Mouse (Mus musculus) cerebellum, adult 8-10 months (tissue): ENCODE data around the gene Prkcg.
A peak's percentile ranks its signal among the peaks of the same experiment; 100 is the strongest.
"Not testable (repeated sequence)": the region's sequence is repeated elsewhere in the genome, so short reads cannot be mapped to it uniquely, and the experiment has no call there.

Experiments
- DNase-seq: peaks from one replicate; pipeline ENCODE4 v3.0.0; 2022

The Prkcg gene

DNA sequence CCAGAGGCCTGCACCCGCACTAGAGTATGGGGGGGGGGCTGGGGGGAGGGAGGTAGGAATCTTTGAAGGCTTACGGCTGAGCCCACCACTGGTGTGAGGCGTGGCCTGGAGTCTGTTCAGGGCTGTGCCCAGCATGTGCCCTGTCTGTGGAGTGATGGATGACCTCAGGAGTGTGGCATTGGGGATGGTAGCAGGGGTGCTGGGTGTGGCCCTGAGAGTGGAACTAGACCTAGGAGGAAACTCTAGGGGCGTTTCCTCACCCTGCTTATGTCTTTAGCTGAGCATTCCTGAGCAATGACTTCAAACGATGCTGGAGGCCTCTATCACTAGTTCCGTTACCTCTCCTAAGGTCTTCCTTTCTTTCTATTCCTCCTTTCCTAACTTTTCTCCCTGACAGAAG is 2.2 kb downstream of the Prkcg start:
- DNase-seq, result no peak

DNA sequence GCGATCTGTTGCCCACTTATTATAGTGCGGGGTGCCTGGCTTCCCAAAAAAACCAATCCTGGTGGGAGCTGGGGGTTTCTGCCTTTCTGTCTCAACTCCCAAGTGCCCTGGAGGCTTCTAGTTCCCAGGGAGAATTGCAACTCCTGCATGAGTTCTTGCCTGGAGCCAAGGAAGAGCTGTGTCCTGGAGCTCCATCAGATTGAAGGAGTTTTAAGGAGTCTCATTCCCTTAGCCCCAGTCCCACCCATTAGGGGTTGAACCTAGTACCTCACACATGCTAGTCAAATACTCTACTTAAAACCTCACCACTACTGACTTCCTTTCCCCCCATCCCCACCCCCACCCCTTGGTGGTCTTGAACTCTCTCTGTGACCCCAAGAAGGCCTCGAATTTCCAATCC is 2.8 kb downstream of the Prkcg start:
- DNase-seq, result no peak

DNA sequence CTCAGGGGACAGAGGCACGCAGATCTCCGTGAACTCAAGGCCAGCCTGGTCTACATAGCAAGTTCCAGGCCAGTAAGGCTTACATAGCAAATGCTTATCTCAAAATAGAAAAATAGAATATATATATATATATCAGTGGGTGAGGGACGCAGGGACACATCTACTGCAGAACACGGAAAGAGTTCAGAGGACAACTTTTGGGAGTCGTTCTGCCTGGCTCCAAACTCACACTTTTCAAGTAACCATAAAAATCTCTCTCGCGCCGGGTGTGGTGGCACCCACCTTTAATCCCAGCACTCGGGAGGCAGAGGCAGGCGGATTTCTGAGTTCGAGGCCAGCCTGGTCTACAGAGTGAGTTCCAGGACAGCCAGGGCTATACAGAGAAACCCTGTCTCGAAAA is 3.3 kb downstream of the Prkcg start:
- DNase-seq, result not testable (repeated sequence)

DNA sequence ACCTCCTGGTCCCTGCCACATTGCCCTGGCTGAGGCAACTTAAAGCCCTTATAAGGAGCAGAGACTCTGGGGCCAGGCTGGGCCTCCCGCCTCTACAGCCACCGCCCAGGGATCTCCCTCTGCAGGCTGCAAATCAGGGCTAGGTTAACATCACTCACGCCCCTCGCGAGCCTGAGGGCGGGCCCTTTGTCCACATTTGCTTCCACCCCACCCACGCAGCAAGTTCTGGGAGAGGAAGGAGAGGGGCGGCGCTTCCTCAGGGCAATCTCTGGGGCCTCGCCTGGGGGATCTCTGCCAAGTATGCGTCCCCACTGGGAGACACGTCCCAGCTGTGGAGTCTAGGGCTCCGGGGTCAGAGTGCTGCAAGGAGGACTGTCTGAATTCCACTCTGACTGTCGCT is 3.8 kb downstream of the Prkcg start:
- no peak for DNase-seq

DNA sequence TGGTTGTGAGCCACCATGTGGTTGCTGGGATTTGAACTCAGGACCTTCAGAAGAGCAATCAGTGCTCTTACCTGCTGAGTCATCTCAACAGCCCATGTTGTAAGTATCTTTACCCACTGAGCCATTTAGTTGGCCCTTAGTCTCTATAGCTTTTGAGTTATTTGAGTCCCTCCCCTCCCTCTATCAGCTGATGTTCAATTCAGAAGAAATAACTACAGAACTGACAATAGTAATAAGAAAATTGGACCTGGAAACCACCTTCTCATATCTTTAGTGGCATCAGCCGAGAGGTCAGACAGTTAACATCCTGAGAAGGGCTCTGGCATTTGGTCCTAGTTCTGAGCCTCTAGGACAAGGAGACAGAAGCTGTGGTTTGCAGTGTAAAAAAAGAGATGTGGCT is 5.8 kb downstream of the Prkcg start:
- no peak for DNase-seq

DNA sequence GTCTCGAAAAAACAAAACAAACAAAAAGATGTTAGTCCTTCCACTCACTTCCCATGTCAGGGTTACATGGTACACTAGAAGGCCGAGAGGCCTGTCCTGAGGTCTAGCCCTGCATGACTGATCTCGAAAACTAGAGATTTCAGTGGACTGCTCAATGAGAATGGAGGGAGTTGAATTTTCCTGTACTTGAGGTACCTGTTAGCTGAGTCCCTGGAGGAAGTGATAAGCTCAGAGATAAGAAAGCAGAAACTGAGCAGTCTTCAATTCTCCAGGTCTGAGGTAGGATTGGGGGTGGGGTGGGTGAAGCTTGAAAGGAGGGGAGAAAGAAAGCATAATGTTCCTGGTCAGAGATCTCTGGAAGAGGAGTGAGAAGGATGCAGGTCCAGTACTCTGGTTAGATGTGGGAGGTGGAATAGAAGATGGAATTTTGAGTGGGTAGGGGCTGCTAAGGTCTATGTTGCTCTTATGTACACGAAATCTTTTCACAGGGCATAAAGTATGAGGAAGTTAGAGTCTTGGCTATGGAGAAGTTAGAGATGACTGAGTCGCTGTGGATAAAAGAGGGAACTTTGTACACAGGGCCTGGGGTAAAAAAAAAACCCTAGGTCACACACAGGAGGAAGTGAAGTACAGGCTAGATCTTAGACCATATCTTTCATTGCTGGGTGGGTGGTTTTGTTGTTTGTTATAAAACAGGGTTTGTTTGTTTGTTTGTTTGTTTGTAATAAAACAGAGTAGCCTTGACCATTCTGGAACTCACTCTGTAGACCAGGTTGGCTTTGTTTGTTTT is 6.5 kb downstream of the Prkcg start:
- DNase-seq, result no peak

DNA sequence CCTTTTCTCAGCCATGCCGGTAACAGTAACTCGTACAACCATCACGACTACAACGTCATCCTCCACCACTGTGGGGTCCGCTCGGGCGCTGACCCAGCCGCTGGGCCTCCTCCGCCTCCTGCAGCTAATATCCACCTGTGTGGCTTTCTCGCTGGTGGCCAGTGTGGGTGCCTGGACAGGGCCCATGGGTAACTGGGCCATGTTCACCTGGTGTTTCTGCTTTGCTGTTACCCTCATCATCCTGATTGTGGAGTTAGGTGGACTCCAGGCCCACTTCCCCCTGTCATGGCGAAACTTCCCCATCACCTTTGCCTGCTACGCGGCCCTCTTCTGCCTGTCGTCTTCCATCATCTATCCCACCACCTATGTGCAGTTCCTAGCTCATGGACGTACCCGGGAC is 7.7 kb downstream of the Prkcg start:
- no peak for DNase-seq

DNA sequence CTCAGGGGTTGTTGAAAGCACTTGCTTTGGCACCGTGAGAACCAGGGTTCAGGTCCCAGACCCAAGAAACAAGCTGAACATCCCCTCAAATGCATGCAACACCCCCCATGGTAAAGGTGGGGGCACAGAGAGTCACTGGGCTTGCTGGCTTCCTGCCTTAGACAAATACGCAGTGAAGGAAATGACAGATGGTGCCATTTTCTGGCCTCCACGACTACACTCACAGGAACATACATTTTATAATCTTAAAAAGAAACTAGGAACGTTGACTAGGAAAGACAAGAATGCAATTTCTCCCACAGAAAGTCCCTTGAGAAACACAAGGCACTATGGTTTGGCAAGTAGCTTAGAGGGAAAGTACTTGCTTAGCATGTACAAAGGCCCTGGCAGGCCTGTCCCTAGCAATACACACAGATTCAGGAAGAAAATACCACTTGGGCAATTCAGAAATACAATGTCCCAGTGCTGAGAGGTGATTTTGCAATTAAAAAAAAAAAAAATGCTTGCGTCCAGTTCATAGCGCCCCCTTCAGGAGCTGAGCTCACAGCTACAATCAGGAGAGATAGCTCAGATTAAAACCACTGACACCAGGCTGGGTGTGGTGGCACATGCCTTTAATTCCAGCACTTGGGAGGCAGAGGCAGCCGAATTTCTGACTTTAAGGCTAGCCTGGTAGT is 11.1 kb downstream of the Prkcg start:
- no peak for DNase-seq

DNA sequence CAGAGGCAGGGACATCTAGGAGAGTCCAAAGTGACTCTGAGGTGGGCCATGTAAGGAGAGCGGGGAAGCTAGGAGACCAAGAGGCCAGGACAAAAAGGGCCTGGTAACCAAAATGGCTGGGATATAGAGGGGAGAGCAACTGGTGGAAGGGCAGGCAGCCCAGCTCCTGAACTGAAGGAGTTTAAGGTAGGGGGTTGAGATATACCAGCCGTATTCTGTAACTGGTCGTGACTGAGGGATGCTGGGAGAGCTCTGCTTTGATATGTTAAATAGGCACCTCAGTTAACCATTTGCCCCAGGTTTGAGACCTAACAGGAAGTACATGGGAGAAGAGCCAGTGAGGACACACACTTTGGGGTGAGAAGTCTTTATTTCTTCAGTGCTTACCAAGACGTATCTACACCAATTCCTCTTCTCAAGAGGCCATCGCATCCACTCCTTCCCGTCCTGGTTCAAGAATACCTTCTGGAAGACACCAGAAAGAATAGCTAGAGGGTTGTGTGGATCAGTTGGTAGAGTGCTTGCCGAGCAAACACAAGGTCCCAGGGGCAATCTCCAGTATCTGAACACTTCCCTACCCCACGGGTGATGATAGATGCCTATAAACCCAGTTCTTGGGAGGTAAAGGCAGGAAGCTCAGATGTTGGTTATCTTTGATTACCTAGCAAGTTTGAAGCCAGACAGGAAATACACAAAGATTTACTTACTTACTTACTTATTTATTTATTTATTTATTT is 12.1 kb downstream of the Prkcg start:
- DNase-seq, result no peak

DNA sequence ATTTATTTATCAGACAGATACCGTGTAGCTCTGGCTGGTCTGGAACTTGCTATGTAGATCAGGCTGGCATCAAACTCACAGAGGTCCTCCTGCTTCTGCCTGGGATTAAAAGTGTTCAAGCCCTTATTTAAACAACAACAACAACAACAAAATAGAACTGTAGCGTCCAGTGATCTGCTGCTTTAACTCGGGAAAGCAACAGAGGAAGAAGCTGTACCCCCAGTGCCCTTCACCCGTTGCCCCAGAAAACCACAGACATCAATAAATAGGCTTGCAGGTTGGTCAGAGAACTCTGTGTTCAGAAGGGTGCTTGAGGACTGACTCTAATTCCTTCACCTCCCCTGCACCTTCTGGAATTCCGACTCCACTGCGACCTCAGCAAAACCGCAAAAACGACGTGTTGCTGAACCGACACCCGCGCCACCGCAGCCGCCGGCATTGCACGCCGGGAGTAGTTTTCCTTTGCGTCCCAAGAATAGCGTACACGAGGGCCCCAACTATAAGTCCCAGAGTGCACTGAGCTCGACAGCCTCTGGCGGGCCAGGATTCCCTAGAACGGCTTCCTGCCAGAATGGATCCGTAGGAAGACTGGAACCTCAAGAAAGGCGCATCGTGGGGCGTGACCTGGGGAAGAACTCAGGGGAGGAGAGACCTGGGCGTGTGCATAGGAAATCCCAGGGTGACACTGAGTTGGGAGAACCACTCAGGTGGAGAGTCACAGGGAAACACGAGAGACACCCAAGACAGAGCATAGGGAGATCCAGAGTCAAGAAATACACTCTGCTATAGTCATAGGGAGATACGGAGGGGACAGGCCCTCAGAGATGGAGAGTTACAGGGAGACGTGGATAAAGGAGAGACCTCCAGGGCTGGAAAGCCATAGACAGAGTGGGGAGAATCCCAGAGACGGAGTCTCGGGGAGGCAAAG is 12.9 kb downstream of the Prkcg start:
- no peak for DNase-seq

DNA sequence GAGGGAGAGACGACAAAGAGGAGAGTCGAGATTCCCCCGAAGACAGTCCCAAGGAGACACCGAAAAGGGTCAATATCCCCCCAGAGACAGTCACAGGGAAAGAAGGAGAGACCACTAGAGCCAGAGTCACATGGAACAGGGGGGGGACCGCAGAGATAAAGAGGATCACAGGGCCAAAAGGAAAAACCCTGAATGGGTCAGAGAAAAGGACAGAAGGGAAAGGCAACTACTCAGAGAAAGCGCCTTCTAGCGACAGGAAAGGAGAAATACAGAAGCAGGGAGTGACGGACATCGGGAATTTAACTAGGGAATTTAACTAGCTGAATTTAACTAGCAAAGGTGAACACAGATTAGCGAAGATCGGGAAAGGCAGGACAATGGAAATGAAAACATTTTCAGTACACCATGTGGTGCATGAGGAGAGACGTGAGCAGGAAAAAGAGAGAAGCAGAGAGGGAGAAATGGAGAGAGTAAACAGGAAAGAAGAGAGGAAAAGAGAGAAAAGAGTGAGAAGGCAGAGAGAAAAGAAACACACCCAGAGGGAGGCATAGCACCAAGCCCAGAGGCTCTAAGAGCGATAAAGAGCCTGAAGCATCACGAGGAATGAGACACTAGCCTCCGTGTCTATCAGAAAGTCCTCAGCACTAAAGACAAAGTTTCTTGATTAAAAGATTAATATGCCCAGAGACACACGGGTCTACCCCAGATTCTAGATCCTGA is 13.7 kb downstream of the Prkcg start:
- peak; percentile 33 for DNase-seq

DNA sequence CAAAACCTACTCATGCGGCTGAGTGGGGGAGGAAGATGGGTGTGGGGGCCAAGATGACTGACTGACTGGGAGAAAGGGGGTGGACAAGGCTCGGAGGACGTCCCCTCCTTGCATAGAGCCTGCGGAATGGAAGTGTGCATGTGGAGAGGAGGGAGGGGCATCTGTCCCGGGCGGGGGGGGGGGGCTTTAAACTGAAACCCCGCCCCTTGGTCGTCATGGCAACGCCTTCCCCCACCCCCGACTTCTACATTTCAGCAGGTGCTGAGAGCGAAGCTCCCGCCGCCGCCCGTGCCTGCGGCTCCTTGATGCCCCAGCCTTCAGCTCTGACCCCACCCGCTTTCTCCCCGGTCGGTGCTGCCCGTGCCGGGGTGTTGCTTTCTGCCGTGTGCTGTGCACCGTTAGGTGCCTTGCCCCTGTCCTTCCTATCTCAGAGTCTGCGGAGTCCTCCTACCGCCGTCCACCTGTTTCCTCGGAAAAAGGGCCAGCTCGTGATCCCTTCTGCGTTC is 14.3 kb downstream of the Prkcg start:
- peak; percentile 43 for DNase-seq

DNA sequence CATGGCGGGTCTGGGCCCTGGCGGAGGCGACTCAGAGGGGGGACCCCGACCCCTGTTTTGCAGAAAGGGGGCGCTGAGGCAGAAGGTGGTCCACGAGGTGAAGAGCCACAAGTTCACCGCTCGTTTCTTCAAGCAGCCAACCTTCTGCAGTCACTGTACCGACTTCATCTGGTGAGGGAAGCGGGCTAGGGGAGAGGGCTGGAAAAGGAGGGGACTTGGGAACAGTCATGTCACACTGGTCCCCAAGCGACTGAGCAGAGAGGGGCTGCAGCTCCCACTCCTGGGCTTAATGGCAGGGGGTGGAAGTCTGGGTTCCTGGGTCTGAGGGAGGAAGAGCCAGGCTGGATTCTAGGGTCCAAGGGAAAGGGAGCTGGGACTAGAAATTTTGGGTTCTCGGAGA is 14.8 kb downstream of the Prkcg start:
- DNase-seq, result no peak

DNA sequence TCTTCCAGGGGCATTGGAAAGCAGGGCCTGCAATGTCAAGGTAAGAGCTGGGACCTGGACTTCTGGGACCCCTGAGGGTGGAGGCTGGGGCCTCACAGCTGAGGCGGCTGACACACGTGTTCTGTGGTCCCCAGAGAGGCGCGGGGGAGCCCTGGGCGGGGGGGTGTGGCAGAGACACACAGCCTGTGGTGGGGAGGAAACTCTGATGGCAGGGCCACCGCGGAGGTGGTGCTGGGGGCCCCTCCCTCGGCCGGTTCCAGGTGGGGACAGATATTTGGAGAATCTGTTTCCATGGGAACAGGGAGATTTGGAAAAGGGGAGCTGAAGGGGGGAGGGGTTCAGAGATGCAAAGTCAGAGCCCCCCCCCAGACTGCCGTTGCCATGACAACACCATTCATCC is 15.3 kb downstream of the Prkcg start:
- DNase-seq, result peak; percentile 36

DNA sequence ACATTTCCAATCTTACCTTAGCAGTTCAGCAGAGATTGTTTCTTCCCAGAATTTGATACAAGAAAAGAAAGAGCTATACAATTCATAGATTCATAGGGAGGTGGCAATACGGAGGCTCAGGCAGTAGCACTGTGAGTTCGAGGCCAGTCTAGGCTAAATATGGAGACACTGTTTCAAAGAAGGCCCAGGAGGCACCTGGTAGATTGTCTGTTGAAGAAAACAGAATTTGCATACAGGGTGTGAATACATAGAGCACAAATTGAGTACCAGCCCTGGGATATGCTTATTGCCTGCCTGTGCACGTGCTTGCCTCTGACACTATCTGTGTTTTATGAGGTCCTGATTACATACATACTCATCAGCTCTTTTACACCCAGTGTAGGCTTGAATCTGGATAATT is 17.4 kb downstream of the Prkcg start:
- no peak for DNase-seq

DNA sequence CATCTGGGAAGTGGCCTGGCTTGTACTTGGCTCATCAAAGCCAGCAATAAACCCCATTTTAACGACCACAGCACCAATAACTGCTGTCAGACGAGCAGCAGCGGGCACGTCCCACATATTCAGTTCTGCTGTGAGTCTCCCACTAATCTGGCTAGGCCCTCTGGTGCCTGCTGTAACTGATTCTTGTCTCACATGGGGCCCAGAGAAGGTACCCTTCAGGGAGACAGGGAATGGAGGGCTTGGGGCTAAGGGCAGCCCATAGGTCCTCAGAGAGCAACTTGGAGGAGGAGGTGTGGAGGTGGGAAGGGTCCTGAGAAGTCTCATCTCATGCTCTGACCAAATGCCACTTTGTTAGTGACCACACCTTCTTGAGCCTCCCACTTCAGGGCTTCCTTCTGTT is 19.7 kb downstream of the Prkcg start:
- DNase-seq, result no peak

DNA sequence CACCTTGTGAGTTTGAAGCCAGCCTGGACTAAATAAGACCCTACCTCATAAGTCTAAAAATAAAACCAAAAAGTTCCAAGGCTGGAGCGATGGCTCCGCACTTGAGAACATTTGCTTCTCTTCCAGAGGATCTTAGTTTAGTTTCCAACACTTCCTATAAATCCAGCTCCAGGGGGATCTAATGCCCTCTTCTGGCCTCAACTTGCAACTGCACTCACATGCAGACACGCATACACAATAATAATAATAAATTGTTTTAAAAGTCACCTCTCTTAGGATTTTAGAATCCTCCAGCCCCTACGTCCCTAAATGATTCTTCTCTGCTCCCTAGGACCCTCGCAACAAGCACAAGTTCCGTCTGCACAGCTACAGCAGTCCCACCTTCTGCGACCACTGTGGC is 21.3 kb downstream of the Prkcg start:
- DNase-seq, result no peak

DNA sequence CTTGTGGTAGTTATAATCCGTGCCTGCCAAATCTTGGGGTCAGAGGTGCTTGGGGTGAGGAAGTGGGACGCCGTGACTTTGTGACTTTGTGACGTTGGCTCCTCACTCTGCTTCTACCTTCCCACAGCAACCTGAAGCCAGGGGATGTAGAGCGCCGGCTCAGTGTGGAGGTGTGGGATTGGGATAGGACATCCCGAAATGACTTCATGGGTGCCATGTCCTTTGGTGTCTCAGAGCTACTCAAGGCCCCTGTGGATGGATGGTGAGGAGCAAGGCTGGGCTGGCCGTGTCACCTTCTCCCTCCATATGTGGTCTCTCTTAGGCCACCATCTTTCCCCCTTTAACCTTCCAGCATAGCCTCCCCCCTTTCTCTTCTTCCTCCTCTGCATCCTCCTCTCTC is 24.6 kb downstream of the Prkcg start:
- DNase-seq, result no peak

DNA sequence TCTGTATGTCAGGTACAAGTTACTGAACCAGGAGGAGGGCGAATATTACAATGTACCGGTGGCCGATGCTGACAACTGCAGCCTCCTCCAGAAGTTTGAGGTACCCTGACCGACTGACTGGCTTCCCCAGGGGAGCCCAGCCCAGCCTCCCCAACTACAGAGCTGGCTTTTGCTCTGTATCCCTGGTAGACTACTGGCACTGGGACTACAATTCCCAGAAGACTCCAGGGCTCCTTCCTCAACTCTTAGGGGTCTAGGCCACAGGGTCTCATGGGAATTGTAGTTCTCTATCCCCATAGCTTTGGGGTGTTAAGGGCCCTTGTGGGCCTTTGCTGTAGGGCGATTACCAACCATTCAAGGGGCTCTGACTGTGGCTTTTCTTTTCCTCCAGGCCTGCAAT is 25.1 kb downstream of the Prkcg start:
- no peak for DNase-seq

DNA sequence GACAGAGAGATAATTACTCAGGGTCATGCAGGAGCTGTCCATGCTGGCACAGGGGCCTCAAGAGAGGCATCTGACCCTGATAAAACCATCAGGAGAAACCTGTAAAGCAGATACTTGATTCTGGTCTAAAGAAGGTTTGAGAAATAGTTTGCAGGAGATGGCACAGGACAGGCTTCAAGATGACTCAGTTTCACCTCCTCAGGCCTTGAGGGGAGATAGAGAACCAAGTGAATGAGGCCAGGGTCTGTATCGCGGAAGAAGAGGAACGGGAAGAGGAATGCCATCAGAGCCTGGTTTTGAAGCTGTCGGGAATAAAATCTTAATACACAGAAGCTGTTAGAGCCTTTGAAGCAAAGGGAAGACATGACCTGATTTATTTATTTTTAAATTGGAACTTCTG is 28.7 kb downstream of the Prkcg start:
- DNase-seq, result no peak

DNA sequence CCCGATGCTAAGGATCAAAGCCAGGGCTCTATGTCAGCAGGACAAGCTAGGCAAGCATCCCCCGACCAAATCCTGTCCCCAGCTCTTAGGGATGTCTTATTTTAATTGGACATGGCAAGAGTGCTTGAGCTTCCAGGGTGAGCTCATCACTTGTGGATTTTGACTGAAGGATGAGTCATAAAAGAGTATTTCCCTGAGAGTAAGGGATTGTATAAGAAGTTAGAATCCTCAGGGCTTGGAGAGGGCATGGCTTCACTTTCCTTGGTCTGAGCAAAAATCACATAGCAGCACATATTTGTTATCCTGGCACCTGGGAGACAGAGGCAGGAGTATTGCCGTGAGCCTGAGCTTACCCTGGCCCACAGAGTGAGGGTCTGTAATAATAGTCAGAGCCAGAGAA is 31.9 kb downstream of the Prkcg start:
- no peak for DNase-seq

DNA sequence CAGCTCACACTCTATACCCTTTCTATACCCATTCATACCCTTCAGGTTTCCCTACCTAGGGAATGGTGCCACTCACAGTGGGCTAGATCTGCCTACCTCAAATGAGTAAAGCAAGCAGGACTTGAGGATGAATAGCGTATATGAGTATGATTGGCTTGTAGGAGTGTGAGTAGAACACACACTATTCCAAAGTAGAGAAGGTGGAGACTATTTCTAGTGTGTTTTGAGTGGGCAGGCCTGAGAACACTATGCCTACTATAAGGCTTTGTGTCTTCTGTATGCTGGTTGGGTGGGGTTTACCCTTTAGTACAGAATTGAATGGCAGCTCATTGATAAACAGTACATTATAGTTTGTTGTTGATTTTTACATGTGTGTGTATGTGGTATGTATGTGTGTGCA is 34.8 kb downstream of the Prkcg start:
- no peak for DNase-seq
